Mouse (Mus musculus) liver, embryonic 16.5 days (tissue): ENCODE measurements around the gene Wdr3. TPM values are rescaled to one million over a fixed set of nuclear protein-coding genes. Genes with fewer than 3 reads are reported as not detected.

Source experiments
- ATAC-seq: fragments of 200-750 bp; cut with Nextera tagmentation; 2 replicates; pipeline ENCODE4 v1.8.0; 2017; ENCODE audit warnings: low read depth, mild to moderate bottlenecking, moderate number of reproducible peaks, moderate library complexity
- H3K27ac ChIP-seq: fragments of 300-500 bp; sonication (generic); 2 replicates; pipeline ENCODE4 v1.5.1; 2014; ENCODE audit warnings: mild to moderate bottlenecking, low read length
- H3K27me3 ChIP-seq: fragments of 300-500 bp; sonication (generic); 2 replicates; pipeline ENCODE4 v1.6.1; 2014; ENCODE audit warnings: low read depth, low read length, mixed read lengths; ENCODE audit not compliant: control insufficient read depth, insufficient read depth
- H3K36me3 ChIP-seq: fragments of 300-500 bp; sonication (generic); 2 replicates; pipeline ENCODE4 v1.6.1; 2014; ENCODE audit warnings: mild to moderate bottlenecking; ENCODE audit not compliant: control insufficient read depth, insufficient read depth
- H3K4me1 ChIP-seq: fragments of 300-500 bp; sonication (generic); 2 replicates; pipeline ENCODE4 v1.6.1; 2014; ENCODE audit warnings: low read depth, low read length, mixed read lengths; ENCODE audit not compliant: control insufficient read depth
- H3K4me2 ChIP-seq: fragments of 300-500 bp; sonication (generic); 2 replicates; pipeline ENCODE4 v1.6.1; 2014; ENCODE audit warnings: low read depth, low read length, mixed read lengths
- H3K4me3 ChIP-seq: fragments of 300-500 bp; sonication (generic); 2 replicates; pipeline ENCODE4 v1.5.1; 2014; ENCODE audit warnings: low read depth, mild to moderate bottlenecking, low read length
- H3K9ac ChIP-seq: fragments of 300-500 bp; sonication (generic); 2 replicates; pipeline ENCODE4 v1.6.1; 2014; ENCODE audit warnings: low read depth, low read length
- H3K9me3 ChIP-seq: fragments of 300-500 bp; sonication (generic); replicated peaks from 2 replicates; pipeline ENCODE4 v1.6.1; 2016; ENCODE audit warnings: low read length; ENCODE audit not compliant: control insufficient read depth
- WGBS: fragments of 180-500 bp; shearing (Covaris S2); extraction: QIAGEN DNeasy Blood & Tissue Kit; methylation state at CpG from one replicate; pipeline ENCODE4 v1.1.7; 2014; ENCODE audit not compliant: insufficient replicate concordance; 5-methylcytosine and 5-hydroxymethylcytosine counted together
- polyA plus RNA-seq: library from polyadenylated mRNA; unstranded; fragments of >200 nt; fragmentation: Nextera tagmentation; extraction: Ambion mirVana; gene quantifications from 2 replicates; pipeline ENCODE4 v1.2.1, GENCODE M21; 2015

The Wdr3 gene
- polyA plus RNA-seq, 1 experiment from 2014 or later, result 16.9 TPM

- Histone ChIP-seq H3K9ac (no peak overlapping the region), H3K4me1 (peaks cover 13% of the 10 kb centered on the region), H3K9me3 (no peaks in the 10 kb centered on the region), H3K4me3 (no peak overlapping the region; the same call in 1 of the 2 replicates), H3K27me3 (no peaks in the 10 kb centered on the region), H3K4me2 (peak overlapping the region; percentile 67), H3K36me3 (no peaks in the 10 kb centered on the region; the same call in 1 of the 2 replicates), H3K27ac (no peak overlapping the region)
- WGBS, result 63% methylated on average over 2 of the region's 2 CpGs
- ATAC-seq, result no peak
Measured at GRCm38 (mm10) chr3:100163556-100163955, 1.3 kb upstream of the Wdr3 start.

GRCm38 (mm10) chr3:100161665-100162314 lies 417 bp downstream of the Wdr3 start:
- peak overlapping the region; percentile 67 for H3K4me2 ChIP-seq
- no peak for ATAC-seq
- peaks cover 3% of the 10 kb centered on the region; the same call in 1 of the 2 replicates for H3K36me3 ChIP-seq
- H3K27ac ChIP-seq, result peak overlapping the region; percentile 45; the same call in 1 of the 2 replicates
- H3K4me3 ChIP-seq, result peak overlapping the region; percentile 70
- H3K9ac ChIP-seq, result peak overlapping the region; percentile 76
- H3K4me1 ChIP-seq, result peaks cover 13% of the 10 kb centered on the region
- no peaks in the 10 kb centered on the region for H3K27me3 ChIP-seq
- under 1% methylated on average over 35 of the region's 35 CpGs for WGBS
- no peaks in the 10 kb centered on the region for H3K9me3 ChIP-seq

- no peak overlapping the region for H3K27ac ChIP-seq
- H3K36me3 ChIP-seq, result peaks cover 5% of the 10 kb centered on the region
- peak overlapping the region; percentile 70 for H3K4me3 ChIP-seq
- no peaks in the 10 kb centered on the region for H3K27me3 ChIP-seq
- peaks cover 13% of the 10 kb centered on the region for H3K4me1 ChIP-seq
- no peaks in the 10 kb centered on the region for H3K9me3 ChIP-seq
- H3K4me2 ChIP-seq, result peak overlapping the region; percentile 67
- no peak for ATAC-seq
- no peak overlapping the region; the same call in 1 of the 2 replicates for H3K9ac ChIP-seq
- WGBS, result 71% methylated on average over 15 of the region's 15 CpGs
Measured at GRCm38 (mm10) chr3:100160682-100161445, 1.3 kb downstream of the Wdr3 start.

GRCm38 (mm10) chr3:100122445-100122844 lies 39.8 kb downstream of the Wdr3 start:
- Histone ChIP-seq H3K27me3 (no peaks in the 10 kb centered on the region), H3K4me3 (no peak overlapping the region), H3K4me2 (no peak overlapping the region), H3K27ac (no peak overlapping the region), H3K36me3 (no peaks in the 10 kb centered on the region), H3K4me1 (no peaks in the 10 kb centered on the region), H3K9me3 (no peaks in the 10 kb centered on the region), H3K9ac (no peak overlapping the region)
- no peak for ATAC-seq
- 40% methylated on average over 1 of the region's 1 CpGs for WGBS

GRCm38 (mm10) chr3:100121961-100122360 lies 40.2 kb downstream of the Wdr3 start:
- H3K9ac ChIP-seq, result no peak overlapping the region
- no peak for ATAC-seq
- no peaks in the 10 kb centered on the region for H3K9me3 ChIP-seq
- no peaks in the 10 kb centered on the region for H3K4me1 ChIP-seq
- no peak overlapping the region for H3K27ac ChIP-seq
- 58% methylated on average over 2 of the region's 2 CpGs for WGBS
- no peak overlapping the region for H3K4me3 ChIP-seq
- no peak overlapping the region for H3K4me2 ChIP-seq
- no peaks in the 10 kb centered on the region for H3K36me3 ChIP-seq
- H3K27me3 ChIP-seq, result no peaks in the 10 kb centered on the region

GRCm38 (mm10) chr3:100118681-100119080 lies 43.5 kb downstream of the Wdr3 start:
- ATAC-seq, result no peak
- WGBS, result 64% methylated on average over 2 of the region's 2 CpGs
- no peaks in the 10 kb centered on the region for H3K36me3 ChIP-seq

GRCm38 (mm10) chr3:100106736-100107135 lies 55.5 kb downstream of the Wdr3 start:
- H3K27me3 ChIP-seq, result no peaks in the 10 kb centered on the region
- H3K4me2 ChIP-seq, result no peak overlapping the region
- no peak overlapping the region for H3K27ac ChIP-seq
- H3K9ac ChIP-seq, result no peak overlapping the region
- WGBS, result 49% methylated on average over 2 of the region's 2 CpGs
- ATAC-seq, result no peak
- H3K36me3 ChIP-seq, result no peaks in the 10 kb centered on the region
- H3K4me3 ChIP-seq, result no peak overlapping the region
- no peaks in the 10 kb centered on the region for H3K4me1 ChIP-seq
- no peaks in the 10 kb centered on the region for H3K9me3 ChIP-seq

More at GRCm38 (mm10) chr3:100118681-100119080, 43.5 kb downstream of the Wdr3 start:
- Histone ChIP-seq H3K27ac (no peak overlapping the region), H3K4me1 (no peaks in the 10 kb centered on the region), H3K4me2 (no peak overlapping the region), H3K9me3 (no peaks in the 10 kb centered on the region), H3K9ac (no peak overlapping the region), H3K4me3 (no peak overlapping the region), H3K27me3 (no peaks in the 10 kb centered on the region)

GRCm38 (mm10) chr3:100102386-100103092 lies 59.7 kb downstream of the Wdr3 start:
- Histone ChIP-seq H3K27me3 (no peaks in the 10 kb centered on the region), H3K9ac (no peak overlapping the region), H3K9me3 (no peaks in the 10 kb centered on the region), H3K4me2 (no peak overlapping the region), H3K4me1 (no peaks in the 10 kb centered on the region), H3K36me3 (no peaks in the 10 kb centered on the region), H3K4me3 (no peak overlapping the region), H3K27ac (no peak overlapping the region)
- WGBS, result 59% methylated on average over 3 of the region's 3 CpGs
- ATAC-seq, result no peak
